Mouse (Mus musculus): ENCODE measurements around the gene Tas2r135.

- TF ChIP-seq CTCF (IDR thresholded peaks at IDR 0.05; ENCODE audit: control insufficient read depth, insufficient read depth, insufficient replicate concordance, low read depth, low read length) (no peak), POLR2A (IDR thresholded peaks at IDR 0.05; ENCODE audit: control insufficient read depth, low read depth, low read length) (no peak)
Observed at GRCm38 (mm10) chr6:42359364-42360147, 45.7 kb upstream of the Tas2r135 start.
